Mouse (Mus musculus): ENCODE data around the gene Jazf1.

Gene Jazf1

GRCm38 (mm10) chr6:52860713-52861112 lies 207.7 kb downstream of the Jazf1 start:
- intact Hi-C loops (cut with DNase I), result no loop called here

- intact Hi-C loops (cut with DNase I), result no loop called here
These were observed 209.5 kb downstream of the Jazf1 start for GRCm38 (mm10) chr6:52858911-52859431.

- intact Hi-C loops (cut with DNase I), result no loop called here
These were observed 215.9 kb downstream of the Jazf1 start for GRCm38 (mm10) chr6:52852404-52853107.

GRCm38 (mm10) chr6:52851975-52852374 lies 216.5 kb downstream of the Jazf1 start:
- intact Hi-C loops (cut with DNase I), result no loop called here

GRCm38 (mm10) chr6:52851019-52851418 lies 217.4 kb downstream of the Jazf1 start:
- intact Hi-C loops (cut with DNase I), result no loop called here

- intact Hi-C loops (cut with DNase I), result no loop called here
These were observed 220.2 kb downstream of the Jazf1 start for GRCm38 (mm10) chr6:52848199-52848598.

- intact Hi-C loops (cut with DNase I), result no loop called here
These were observed 222.1 kb downstream of the Jazf1 start for GRCm38 (mm10) chr6:52846314-52846713.

GRCm38 (mm10) chr6:52844741-52845140 lies 223.7 kb downstream of the Jazf1 start:
- intact Hi-C loops (cut with DNase I), result loop anchor here (5.0 kb wide), 1 partner anchor 587 kb away; no protein-coding TSS in a partner anchor

- intact Hi-C loops (cut with DNase I), result loop anchor here (2.0 to 5.0 kb wide), 2 partner anchors 76 to 586 kb away; no protein-coding TSS in a partner anchor
These were observed 225.4 kb downstream of the Jazf1 start for GRCm38 (mm10) chr6:52843027-52843426.

GRCm38 (mm10) chr6:52842598-52842997 lies 225.8 kb downstream of the Jazf1 start:
- intact Hi-C loops (cut with DNase I), result loop anchor here (2.0 to 5.0 kb wide), 2 partner anchors 76 to 585 kb away; no protein-coding TSS in a partner anchor

- intact Hi-C loops (cut with DNase I), result loop anchor here (2.0 to 5.0 kb wide), 2 partner anchors 77 to 584 kb away; no protein-coding TSS in a partner anchor
These were observed 226.8 kb downstream of the Jazf1 start for GRCm38 (mm10) chr6:52841611-52842010.

GRCm38 (mm10) chr6:52840589-52841044 lies 227.8 kb downstream of the Jazf1 start:
- intact Hi-C loops (cut with DNase I), result loop anchor here (5.0 kb wide), 1 partner anchor 583 kb away; no protein-coding TSS in a partner anchor

- intact Hi-C loops (cut with DNase I), result loop anchor here (1.0 to 5.0 kb wide), 2 partner anchors 111 to 175 kb away; no protein-coding TSS in a partner anchor
These were observed 229.7 kb downstream of the Jazf1 start for GRCm38 (mm10) chr6:52838691-52839090.

- intact Hi-C loops (cut with DNase I), result loop anchor here (1.0 to 5.0 kb wide), 2 partner anchors 110 to 174 kb away; no protein-coding TSS in a partner anchor
These were observed 230.6 kb downstream of the Jazf1 start for GRCm38 (mm10) chr6:52837792-52838191.

GRCm38 (mm10) chr6:52836201-52836950 lies 232.1 kb downstream of the Jazf1 start:
- intact Hi-C loops (cut with DNase I), result loop anchor here (5.0 kb wide), 1 partner anchor 109 kb away; no protein-coding TSS in a partner anchor

- intact Hi-C loops (cut with DNase I), result no loop called here
These were observed 240.6 kb downstream of the Jazf1 start for GRCm38 (mm10) chr6:52827752-52828277.

GRCm38 (mm10) chr6:52825535-52825934 lies 242.9 kb downstream of the Jazf1 start:
- intact Hi-C loops (cut with DNase I), result no loop called here

- intact Hi-C loops (cut with DNase I), result no loop called here
These were observed 243.4 kb downstream of the Jazf1 start for GRCm38 (mm10) chr6:52824977-52825482.

- intact Hi-C loops (cut with DNase I), result no loop called here
These were observed 245.4 kb downstream of the Jazf1 start for GRCm38 (mm10) chr6:52823064-52823463.

GRCm38 (mm10) chr6:52822625-52823024 lies 245.8 kb downstream of the Jazf1 start:
- intact Hi-C loops (cut with DNase I), result no loop called here

- intact Hi-C loops (cut with DNase I), result no loop called here
These were observed 249.1 kb downstream of the Jazf1 start for GRCm38 (mm10) chr6:52819353-52819752.

Measured in adrenal gland (tissue).